Mouse (Mus musculus) leukemia stem cell, adult 10-12 weeks (primary cell): ENCODE data around the gene Cela3a. TPM values are rescaled to one million over a fixed set of nuclear protein-coding genes. Genes with fewer than 3 reads are reported as not detected.

ENCODE experiments used
- polyA plus RNA-seq: library from polyadenylated mRNA; stranded (reverse); fragments of >175 nt; gene quantifications from 2 replicates; pipeline ENCODE4 v1.2.3, GENCODE M21; 2012; ENCODE audit warnings: low replicate concordance

Gene Cela3a
- not detected in 2 replicates for polyA plus RNA-seq

GRCm38 (mm10) chr4:137409691-137410090 is at the start of gene Cela3a:
Gene Cela3a, minus strand, starts transcription at chr4:137409791.

GRCm38 (mm10) chr4:137453234-137453767 is 43.7 kb upstream of the Cela3a start, which contains the start of gene 1700013G24Rik:
Gene 1700013G24Rik, plus strand, starts transcription at chr4:137453284.

GRCm38 (mm10) chr4:137430502-137430901 is 20.9 kb upstream of the Cela3a start, which contains the start of gene Cela3b:
Gene Cela3b, minus strand, starts transcription at chr4:137430540.

GRCm38 (mm10) chr4:137357517-137358254 is 51.9 kb downstream of the Cela3a start, which contains the start of gene Cdc42:
Gene Cdc42, minus strand, starts transcription at chr4:137357720.

Other genes with a start within 250 kb of the Cela3a start
- gene Wnt4, start 132.3 kb downstream of the Cela3a start, polyA plus RNA-seq, result not detected in 2 replicates
- gene Cdc42, start 52.1 kb downstream of the Cela3a start, polyA plus RNA-seq, result 2.7 and 12.9 TPM in 2 replicates
- gene Cela3b, start 20.7 kb upstream of the Cela3a start, polyA plus RNA-seq, result 0.26 TPM in 1 of 2 replicates, not detected in the other
- not detected in 2 replicates for gene 1700013G24Rik, start 43.5 kb upstream of the Cela3a start, polyA plus RNA-seq
- gene Hspg2, start 59.0 kb upstream of the Cela3a start, polyA plus RNA-seq, result 2.4 and 11.8 TPM in 2 replicates
- gene Ldlrad2, start 164.8 kb upstream of the Cela3a start, polyA plus RNA-seq, result not detected in 2 replicates
- 20.0 and 52.3 TPM in 2 replicates for gene Usp48, start 184.0 kb upstream of the Cela3a start, polyA plus RNA-seq